Mouse (Mus musculus) MEL (cell line): ENCODE data around the gene Chil4. TPM values are rescaled to one million over a fixed set of nuclear protein-coding genes. Genes with fewer than 3 reads are reported as not detected.
"Not testable (repeated sequence)": the region's sequence is repeated elsewhere in the genome, so short reads cannot be mapped to it uniquely, and the experiment has no call there.

Experiments
- DNase-seq: peaks from one replicate; pipeline ENCODE4 v3.0.0; 2011; ENCODE audit warnings: low read depth, low spot score
- H3K27ac ChIP-seq: 2 replicates; pipeline ENCODE4 v1.5.1; 2012; ENCODE audit warnings: low read depth, mild to moderate bottlenecking, control low read depth, low read length, moderate library complexity; ENCODE audit not compliant: control insufficient read depth
- H3K27me3 ChIP-seq, 2 experiments: fragments of 150-350 bp in 1 of 2; sonication (generic) in 1 of 2; 2 replicates each; pipeline ENCODE4 v1.6.1; 2012; ENCODE audit warnings: low read length in 2 of 2, mild to moderate bottlenecking in 2 of 2, improper control_type of control experiment in 1 of 2, moderate library complexity in 1 of 2; ENCODE audit not compliant: insufficient read depth in 2 of 2, control insufficient read depth in 1 of 2
- H3K36me3 ChIP-seq, 2 experiments: 2 replicates each; pipeline ENCODE4 v1.6.1; 2012 to 2014; ENCODE audit warnings: low read length in 2 of 2, improper control_type of control experiment in 1 of 2, inconsistent platforms in 1 of 2, mild to moderate bottlenecking in 1 of 2; ENCODE audit not compliant: insufficient read depth in 2 of 2, control insufficient read depth in 1 of 2
- H3K4me1 ChIP-seq, 2 experiments: fragments of 150-350 bp in 1 of 2; sonication (generic) in 1 of 2; 2 replicates each; pipeline ENCODE4 v1.6.1; 2012; ENCODE audit warnings: low read length in 2 of 2, improper control_type of control experiment in 1 of 2, mild to moderate bottlenecking in 1 of 2; ENCODE audit not compliant: insufficient read depth in 2 of 2, control insufficient read depth in 1 of 2
- H3K4me3 ChIP-seq, 2 experiments: fragments of 150-350 bp in 1 of 2; sonication (generic) in 1 of 2; 2 replicates each; pipeline ENCODE4 v1.5.1; 2012; ENCODE audit warnings: low read depth in 2 of 2, low read length in 2 of 2, mild to moderate bottlenecking in 2 of 2, moderate library complexity in 2 of 2, control low read depth in 1 of 2, improper control_type of control experiment in 1 of 2; ENCODE audit not compliant: control insufficient read depth in 1 of 2, insufficient read depth in 1 of 2
- H3K79me2 ChIP-seq: 2 replicates; pipeline ENCODE4 v1.6.1; 2012; ENCODE audit warnings: mild to moderate bottlenecking, low read length, moderate library complexity; ENCODE audit not compliant: control insufficient read depth, poor library complexity, insufficient read depth
- H3K9ac ChIP-seq: 2 replicates; pipeline ENCODE4 v1.6.1; 2012; ENCODE audit warnings: low read depth, mild to moderate bottlenecking, control low read depth, low read length, moderate library complexity; ENCODE audit not compliant: control insufficient read depth, poor library complexity, severe bottlenecking
- H3K9me3 ChIP-seq: fragments of 150-350 bp; sonication (generic); replicated peaks from 2 replicates; pipeline ENCODE4 v1.6.1; 2012; ENCODE audit warnings: mild to moderate bottlenecking, low read length, improper control_type of control experiment, moderate library complexity; ENCODE audit not compliant: insufficient read depth
- BHLHE40 ChIP-seq: IDR thresholded peaks from 2 replicates; pipeline ENCODE4 v1.6.1; 2012; ENCODE audit warnings: low read depth, mild to moderate bottlenecking, inconsistent platforms, low read length, improper control_type of control experiment, borderline replicate concordance
- CHD1 ChIP-seq: IDR thresholded peaks from 2 replicates; pipeline ENCODE4 v1.6.1; 2012; ENCODE audit warnings: low read depth, mild to moderate bottlenecking, inconsistent platforms, low read length, improper control_type of control experiment
- CHD2 ChIP-seq: IDR thresholded peaks from 2 replicates; pipeline ENCODE4 v1.6.1; 2011; ENCODE audit warnings: low read length, improper control_type of control experiment
- ETS1 ChIP-seq: IDR thresholded peaks from 2 replicates; pipeline ENCODE4 v1.6.1; 2012; ENCODE audit warnings: low read depth, mild to moderate bottlenecking, inconsistent platforms, low read length, improper control_type of control experiment, moderate library complexity
- GABPA ChIP-seq: IDR thresholded peaks from 2 replicates; pipeline ENCODE4 v1.6.1; 2012; ENCODE audit warnings: low read depth, mild to moderate bottlenecking, inconsistent platforms, low read length, improper control_type of control experiment, moderate library complexity
- JUND ChIP-seq: IDR thresholded peaks from 2 replicates; pipeline ENCODE4 v1.6.1; 2011; ENCODE audit warnings: low read depth, mild to moderate bottlenecking, improper control_type of control experiment, low read length
- MEF2A ChIP-seq: IDR thresholded peaks from 2 replicates; pipeline ENCODE4 v1.6.1; 2014; ENCODE audit warnings: low read depth, mild to moderate bottlenecking, inconsistent platforms, low read length, improper control_type of control experiment; ENCODE audit not compliant: poor library complexity, insufficient replicate concordance, severe bottlenecking; ENCODE audit errors: extremely low read depth
- MXI1 ChIP-seq: IDR thresholded peaks from 2 replicates; pipeline ENCODE4 v1.6.1; 2011; ENCODE audit warnings: mild to moderate bottlenecking, low read depth, low read length, improper control_type of control experiment
- MYC ChIP-seq: IDR thresholded peaks from 2 replicates; pipeline ENCODE4 v1.6.1; 2011; ENCODE audit warnings: low read depth, mild to moderate bottlenecking, low read length, improper control_type of control experiment, moderate library complexity
- NELFE ChIP-seq: IDR thresholded peaks from 2 replicates; pipeline ENCODE4 v1.6.1; 2011; ENCODE audit warnings: low read depth, low read length, improper control_type of control experiment
- NRF1 ChIP-seq: IDR thresholded peaks from 2 replicates; pipeline ENCODE4 v1.6.1; 2014; ENCODE audit warnings: low read depth, mild to moderate bottlenecking, inconsistent platforms, low read length, improper control_type of control experiment, moderate library complexity; ENCODE audit not compliant: poor library complexity, insufficient read depth, severe bottlenecking
- POLR2A ChIP-seq, 2 experiments: IDR thresholded peaks; 2 replicates each; pipeline ENCODE4 v1.6.1; 2011 to 2012; ENCODE audit warnings: low read length in 2 of 2, mild to moderate bottlenecking in 2 of 2, control low read depth in 1 of 2, improper control_type of control experiment in 1 of 2, low read depth in 1 of 2, moderate library complexity in 1 of 2; ENCODE audit not compliant: control insufficient read depth in 1 of 2, insufficient read depth in 1 of 2, poor library complexity in 1 of 2
- RAD21 ChIP-seq: IDR thresholded peaks from 2 replicates; pipeline ENCODE4 v1.6.1; 2011; ENCODE audit warnings: mild to moderate bottlenecking, low read depth, low read length, improper control_type of control experiment
- TAL1 ChIP-seq: IDR thresholded peaks from 2 replicates; pipeline ENCODE4 v1.6.1; 2012; ENCODE audit warnings: mild to moderate bottlenecking, inconsistent platforms, low read length, moderate library complexity, mixed read lengths
- UBTF ChIP-seq: IDR thresholded peaks from 2 replicates; pipeline ENCODE4 v1.6.1; 2012; ENCODE audit warnings: low read depth, mild to moderate bottlenecking, inconsistent platforms, low read length, improper control_type of control experiment, moderate library complexity, borderline replicate concordance; ENCODE audit not compliant: insufficient read depth
- USF1 ChIP-seq: IDR thresholded peaks from 2 replicates; pipeline ENCODE4 v1.6.1; 2014; ENCODE audit warnings: low read depth, mild to moderate bottlenecking, inconsistent platforms, low read length, improper control_type of control experiment, moderate library complexity
- USF2 ChIP-seq, 2 experiments: IDR thresholded peaks; 2 replicates each; pipeline ENCODE4 v1.6.1; 2011 to 2012; ENCODE audit warnings: improper control_type of control experiment in 2 of 2, low read length in 2 of 2, borderline replicate concordance in 1 of 2, inconsistent platforms in 1 of 2, low read depth in 1 of 2, mild to moderate bottlenecking in 1 of 2; ENCODE audit not compliant: insufficient read depth in 1 of 2
- ZMIZ1 ChIP-seq: IDR thresholded peaks from 2 replicates; pipeline ENCODE4 v1.6.1; 2012; ENCODE audit warnings: low read depth, mild to moderate bottlenecking, inconsistent platforms, low read length, improper control_type of control experiment, moderate library complexity
- polyA plus RNA-seq, 2 experiments: library from polyadenylated mRNA; stranded (reverse) in 1 of 2; unstranded in 1 of 2; fragments of >175 nt in 1 of 2; fragments of >200 nt in 1 of 2; gene quantifications; 2 replicates each; pipeline versions ENCODE4 v1.2.1 to v1.2.4; 2012; ENCODE audit warnings: low replicate concordance in 2 of 2, low read depth in 1 of 2; ENCODE audit not compliant: insufficient read length in 2 of 2, insufficient read depth in 1 of 2, missing spikeins in 1 of 2
- total RNA-seq: library from RNA; depleted of rRNA; stranded (reverse); fragments of 300-350 nt; gene quantifications from 2 replicates; pipeline ENCODE4 v1.2.3, GENCODE M21; 2012

Gene Chil4
- total and polyA plus RNA-seq, 3 experiments, result not detected

DNA sequence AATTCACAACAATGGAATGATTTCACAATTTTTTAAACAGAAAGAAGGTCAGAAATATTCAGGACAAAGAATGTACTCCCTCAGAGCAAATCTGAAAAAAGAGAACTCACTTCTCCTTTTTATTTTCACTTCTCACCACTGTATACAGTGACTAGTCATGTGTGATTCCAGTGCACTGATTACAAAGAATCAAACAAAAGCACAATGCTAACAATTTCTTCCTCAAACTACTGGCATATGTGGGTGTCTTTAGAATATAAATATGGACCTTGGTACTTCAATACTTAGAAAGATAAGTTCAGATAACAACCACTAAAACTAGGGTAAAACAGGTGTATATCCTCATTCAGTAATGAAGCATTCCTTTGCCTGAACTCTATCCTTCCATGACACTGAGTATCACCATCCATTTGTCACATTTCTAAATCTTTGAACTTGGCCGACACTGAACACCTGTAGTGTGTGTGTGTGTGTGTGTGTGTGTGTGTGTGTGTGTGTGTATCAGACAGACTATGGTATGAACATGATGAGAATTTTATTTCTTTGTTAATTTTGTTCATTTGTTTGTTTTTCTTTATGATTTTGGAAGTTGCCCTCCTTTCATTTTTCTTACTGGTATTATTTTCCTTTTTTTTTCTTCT lies 2.4 kb upstream of the Chil4 start:
- H3K27ac ChIP-seq, result no peak overlapping the region
- H3K4me3 ChIP-seq, result no peak overlapping the region
- TF ChIP-seq USF2 (IDR thresholded peaks at IDR 0.05; ENCODE audit: borderline replicate concordance in 1 of 2, insufficient read depth in 1 of 2, low read depth in 1 of 2, low read length in 2 of 2), result no peak
- no peak for TF ChIP-seq GABPA
- TF ChIP-seq JUND, result no peak
- no peak for TF ChIP-seq NRF1
- no peak for TF ChIP-seq CHD2
- no peak for TF ChIP-seq RAD21
- TF ChIP-seq MEF2A, result no peak
- TF ChIP-seq MXI1, result no peak
- no peak for TF ChIP-seq BHLHE40
- no peak for TF ChIP-seq UBTF
- no peak for TF ChIP-seq NELFE
- no peak for TF ChIP-seq USF1
- no peak for TF ChIP-seq MYC
- no peak for TF ChIP-seq ETS1
- no peak for TF ChIP-seq TAL1
- TF ChIP-seq POLR2A (IDR thresholded peaks at IDR 0.05; ENCODE audit: control insufficient read depth in 1 of 2, insufficient read depth in 1 of 2, low read depth in 1 of 2, low read length in 2 of 2, poor library complexity in 1 of 2), result no peak
- TF ChIP-seq CHD1, result no peak
- no peak for TF ChIP-seq ZMIZ1
- H3K27me3 ChIP-seq, result no peaks in the 10 kb centered on the region
- DNase-seq, result no peak
- H3K79me2 ChIP-seq, result no peaks in the 10 kb centered on the region
- H3K9ac ChIP-seq, result no peak overlapping the region
- no peaks in the 10 kb centered on the region for H3K9me3 ChIP-seq
- H3K36me3 ChIP-seq, result no peaks in the 10 kb centered on the region
- no peaks in the 10 kb centered on the region for H3K4me1 ChIP-seq

DNA sequence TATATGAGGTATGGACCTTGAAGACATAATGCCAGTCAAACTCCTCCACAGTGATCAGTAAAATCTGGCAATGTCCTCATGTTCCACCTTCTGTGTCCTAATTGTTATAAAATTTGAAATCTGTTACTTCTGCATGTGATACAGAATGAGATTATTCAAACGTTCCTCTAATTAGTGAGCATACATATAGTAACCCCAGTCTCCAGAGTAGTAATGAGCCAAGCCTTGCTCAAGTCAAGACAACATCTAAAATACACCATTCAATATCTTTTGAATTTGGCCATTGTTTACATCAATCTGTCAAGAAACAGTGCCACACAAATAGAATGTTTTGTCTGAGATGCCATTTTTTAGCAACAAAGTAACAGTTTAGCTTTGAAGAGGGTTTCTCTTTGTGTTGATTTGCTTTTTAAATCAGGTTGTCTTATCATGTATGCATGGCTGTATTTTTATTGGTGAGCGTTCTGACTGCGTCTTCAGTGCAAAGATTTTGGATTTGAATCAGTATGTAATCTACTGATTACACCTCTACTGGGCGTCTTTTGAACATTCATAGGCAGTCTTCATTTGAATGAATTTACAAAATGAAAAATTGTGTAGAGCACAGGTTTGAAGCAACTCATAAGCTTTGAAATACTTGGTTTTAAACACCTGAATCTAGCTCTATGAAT lies 888 bp downstream of the Chil4 start:
- DNase-seq, H3K4me3 ChIP-seq: not testable (repeated sequence)

DNA sequence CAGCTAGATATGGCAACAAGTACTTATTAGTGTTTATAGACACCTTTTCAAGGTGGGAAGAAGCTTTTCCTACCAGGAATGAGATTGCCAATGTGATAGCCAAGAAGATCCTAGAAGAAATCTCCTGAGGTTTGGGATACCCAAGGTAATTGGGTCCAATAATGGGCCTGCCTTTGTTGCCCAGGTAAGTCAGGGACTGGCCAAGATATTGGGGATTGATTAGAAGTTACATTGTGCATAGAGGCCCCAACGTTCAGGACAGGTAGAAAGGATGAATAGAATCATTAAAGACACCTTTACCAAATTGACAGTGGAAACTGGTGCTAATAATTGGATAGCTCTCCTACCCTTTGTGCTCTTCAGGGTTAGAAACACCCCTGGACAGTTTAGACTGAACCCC lies 21.3 kb downstream of the Chil4 start:
- not testable (repeated sequence) for H3K79me2 ChIP-seq, H3K27me3 ChIP-seq, H3K4me1 ChIP-seq, H3K9ac ChIP-seq, DNase-seq, H3K4me3 ChIP-seq, H3K9me3 ChIP-seq, H3K27ac ChIP-seq, H3K36me3 ChIP-seq

More for the DNA sequence above, 888 bp downstream of the Chil4 start:
- not testable (repeated sequence) for H3K79me2 ChIP-seq, H3K27me3 ChIP-seq, H3K9me3 ChIP-seq, H3K36me3 ChIP-seq, H3K4me1 ChIP-seq, H3K27ac ChIP-seq, H3K9ac ChIP-seq

- not testable (repeated sequence) for H3K79me2 ChIP-seq, H3K27me3 ChIP-seq, H3K36me3 ChIP-seq, H3K4me1 ChIP-seq, H3K9me3 ChIP-seq, H3K9ac ChIP-seq, H3K4me3 ChIP-seq, DNase-seq, H3K27ac ChIP-seq
These were observed 22.1 kb downstream of the Chil4 start for GRCm38 (mm10) chr3:106197246-106197645.
